Mouse (Mus musculus) heart, embryonic 13.5 days (tissue): ENCODE measurements around the gene Vps36. TPM values are rescaled to one million over a fixed set of nuclear protein-coding genes. Genes with fewer than 3 reads are reported as not detected.
A peak's percentile ranks its signal among the peaks of the same experiment; 100 is the strongest.

Experiments used
- ATAC-seq: fragments of 200-750 bp; cut with Nextera tagmentation; 2 replicates; pipeline ENCODE4 v1.8.0; 2017; ENCODE audit warnings: moderate TSS enrichment; ENCODE audit not compliant: insufficient number of reproducible peaks, low FRiP score, low TSS enrichment; ENCODE audit errors: extremely low read depth
- H3K27ac ChIP-seq: fragments of 300-500 bp; sonication (generic); replicated peaks from 2 replicates; pipeline ENCODE4 v1.5.1; 2015; ENCODE audit warnings: moderate library complexity, mild to moderate bottlenecking, inconsistent platforms
- H3K27me3 ChIP-seq: fragments of 300-500 bp; sonication (generic); replicated peaks from 2 replicates; pipeline ENCODE4 v1.6.1; 2015; ENCODE audit warnings: mild to moderate bottlenecking, inconsistent platforms
- H3K36me3 ChIP-seq: fragments of 300-500 bp; sonication (generic); 2 replicates; pipeline ENCODE4 v1.6.1; 2015; ENCODE audit warnings: mild to moderate bottlenecking, inconsistent platforms
- H3K4me1 ChIP-seq: fragments of 300-500 bp; sonication (generic); 2 replicates; pipeline ENCODE4 v1.6.1; 2015; ENCODE audit warnings: inconsistent platforms
- H3K4me2 ChIP-seq: fragments of 300-500 bp; sonication (generic); 2 replicates; pipeline ENCODE4 v1.6.1; 2015; ENCODE audit warnings: inconsistent platforms, mild to moderate bottlenecking, moderate library complexity
- H3K4me3 ChIP-seq: fragments of 300-500 bp; sonication (generic); 2 replicates; pipeline ENCODE4 v1.5.1; 2015; ENCODE audit warnings: moderate library complexity, mild to moderate bottlenecking, inconsistent platforms
- H3K9ac ChIP-seq: fragments of 300-500 bp; sonication (generic); 2 replicates; pipeline ENCODE4 v1.6.1; 2015; ENCODE audit warnings: inconsistent platforms, mild to moderate bottlenecking, moderate library complexity
- H3K9me3 ChIP-seq: fragments of 300-500 bp; sonication (generic); 2 replicates; pipeline ENCODE4 v1.6.1; 2016; ENCODE audit warnings: inconsistent platforms
- WGBS: fragments of 180-500 bp; shearing (Covaris S2); methylation state at CpG from one replicate; pipeline ENCODE4 v1.1.7; 2015; ENCODE audit warnings: mixed read lengths; 5-methylcytosine and 5-hydroxymethylcytosine counted together
- polyA plus RNA-seq: library from polyadenylated mRNA; unstranded; fragments of >200 nt; fragmentation: Nextera tagmentation; extraction: Ambion mirVana; gene quantifications from 2 replicates; pipeline ENCODE4 v1.2.1, GENCODE M21; 2015

The Vps36 gene
- 22.6 and 23.4 TPM in 2 replicates for polyA plus RNA-seq

- Histone ChIP-seq H3K9me3 (no peaks in the 10 kb centered on the region), H3K4me2 (peak within 1 kb of the TSS; percentile 88), H3K9ac (peak within 1 kb of the TSS; percentile 95), H3K27ac (peak within 1 kb of the TSS; percentile 99), H3K36me3 (peaks cover 4% of the 10 kb centered on the region; the same call in 1 of the 2 replicates), H3K27me3 (no peaks in the 10 kb centered on the region), H3K4me3 (peak within 1 kb of the TSS; percentile 88), H3K4me1 (peaks cover 16% of the 10 kb centered on the region)
- under 1% methylated on average over 73 of the region's 73 CpGs for WGBS
- ATAC-seq, result peak; percentile 89
Measured at GRCm38 (mm10) chr8:22192660-22193431, at the start of gene Vps36. Gene Vps36, plus strand, starts transcription at chr8:22192809.

GRCm38 (mm10) chr8:22143764-22144491 lies 48.7 kb upstream of the Vps36 start:
- H3K4me3 ChIP-seq, result no peak overlapping the region
- peaks cover 18% of the 10 kb centered on the region for H3K4me1 ChIP-seq
- no peaks in the 10 kb centered on the region for H3K9me3 ChIP-seq
- peaks cover 40% of the 10 kb centered on the region for H3K36me3 ChIP-seq
- 34% methylated on average over 1 of the region's 1 CpGs for WGBS
- no peaks in the 10 kb centered on the region for H3K27me3 ChIP-seq
- no peak overlapping the region for H3K4me2 ChIP-seq
- peak overlapping the region; percentile 20; the same call in 1 of the 2 replicates for H3K27ac ChIP-seq
- no peak for ATAC-seq
- H3K9ac ChIP-seq, result no peak overlapping the region

DNA sequence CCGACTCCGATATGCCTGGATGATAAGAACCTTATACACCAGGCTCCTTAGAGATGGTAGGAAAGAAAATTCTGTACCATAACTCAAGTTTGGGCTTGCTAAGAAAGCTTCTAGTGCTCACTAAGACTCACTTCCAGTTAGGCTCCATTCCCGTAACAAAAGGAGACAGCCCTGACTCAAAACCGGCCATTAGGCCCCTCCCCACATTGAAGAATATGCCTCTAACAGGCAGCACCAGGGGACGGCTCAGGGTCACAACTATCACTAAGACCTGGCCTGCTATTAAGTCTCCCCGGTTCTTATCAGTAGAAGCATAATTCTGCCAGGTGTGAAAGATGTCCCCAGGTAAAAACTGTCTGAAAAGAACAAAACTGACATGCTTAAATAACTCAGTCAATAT lies 46.8 kb upstream of the Vps36 start:
- Histone ChIP-seq H3K4me2 (no peak overlapping the region), H3K27ac (no peak overlapping the region), H3K9ac (no peak overlapping the region), H3K27me3 (no peaks in the 10 kb centered on the region), H3K4me3 (no peak overlapping the region), H3K9me3 (no peaks in the 10 kb centered on the region), H3K4me1 (peaks cover 21% of the 10 kb centered on the region), H3K36me3 (peaks cover 37% of the 10 kb centered on the region)
- no peak for ATAC-seq
- WGBS, result 76% methylated on average over 6 of the region's 6 CpGs

GRCm38 (mm10) chr8:22147706-22148366 lies 44.8 kb upstream of the Vps36 start:
- peaks cover 29% of the 10 kb centered on the region for H3K36me3 ChIP-seq
- no peak overlapping the region for H3K27ac ChIP-seq
- no peak overlapping the region for H3K9ac ChIP-seq
- WGBS, result 76% methylated on average over 9 of the region's 9 CpGs
- no peaks in the 10 kb centered on the region for H3K27me3 ChIP-seq
- no peaks in the 10 kb centered on the region for H3K9me3 ChIP-seq
- peaks cover 13% of the 10 kb centered on the region for H3K4me1 ChIP-seq
- H3K4me3 ChIP-seq, result no peak overlapping the region
- no peak for ATAC-seq
- H3K4me2 ChIP-seq, result no peak overlapping the region

DNA sequence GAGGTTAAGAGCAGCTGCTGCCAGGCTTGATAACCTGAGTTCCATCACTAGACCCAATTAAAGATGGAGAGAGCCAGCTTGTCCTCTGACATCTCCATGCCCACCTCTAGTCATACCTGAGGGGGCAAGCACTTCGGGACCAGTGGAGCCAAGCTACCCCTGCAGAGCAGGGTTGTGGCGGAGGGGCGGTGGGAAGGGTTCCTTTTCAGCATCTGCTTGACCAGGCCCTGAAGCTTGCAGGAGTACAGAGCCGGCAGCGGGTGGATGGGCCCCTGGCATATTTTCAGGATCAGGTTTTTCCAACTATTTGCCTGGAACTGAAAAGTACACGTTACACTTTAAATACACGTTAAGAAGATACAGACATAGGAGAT lies 44.3 kb upstream of the Vps36 start:
- no peaks in the 10 kb centered on the region for H3K27me3 ChIP-seq
- no peak overlapping the region for H3K9ac ChIP-seq
- H3K4me2 ChIP-seq, result no peak overlapping the region
- peaks cover 13% of the 10 kb centered on the region for H3K4me1 ChIP-seq
- WGBS, result 84% methylated on average over 7 of the region's 7 CpGs
- H3K27ac ChIP-seq, result no peak overlapping the region
- H3K4me3 ChIP-seq, result no peak overlapping the region
- H3K36me3 ChIP-seq, result peaks cover 28% of the 10 kb centered on the region
- no peaks in the 10 kb centered on the region for H3K9me3 ChIP-seq
- ATAC-seq, result no peak

DNA sequence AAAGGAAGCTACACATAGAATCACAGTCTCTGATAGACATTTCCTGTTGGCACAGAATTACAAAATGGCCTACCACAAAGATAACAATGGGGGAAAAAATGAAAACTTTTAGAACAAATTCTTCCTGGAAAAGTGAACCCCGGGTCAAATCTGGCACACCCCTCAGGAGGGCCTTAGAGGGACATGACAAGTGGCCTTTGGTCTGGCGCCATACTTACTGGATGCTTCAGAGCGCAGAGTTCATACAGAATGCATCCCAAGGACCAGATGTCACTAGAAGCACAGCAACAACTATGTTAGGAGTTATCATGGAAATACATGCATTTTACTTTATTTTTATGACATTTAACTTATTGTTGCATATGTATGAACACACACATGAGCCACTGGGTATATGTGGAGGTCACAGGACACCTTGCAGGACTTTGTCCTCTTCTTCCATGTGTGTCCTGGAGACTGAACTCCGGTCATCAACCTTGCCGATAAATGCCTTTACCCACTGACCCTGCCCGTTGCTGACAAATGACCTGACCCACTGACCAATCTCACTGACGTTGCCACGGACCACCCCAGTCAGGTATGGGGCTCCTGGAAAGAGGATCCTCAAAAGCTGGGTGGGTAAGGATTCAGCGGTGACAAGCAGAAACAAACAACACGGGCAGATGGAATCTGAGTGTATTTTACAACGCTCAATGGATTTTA lies 42.8 kb upstream of the Vps36 start:
- Histone ChIP-seq H3K4me2 (no peak overlapping the region), H3K9me3 (no peaks in the 10 kb centered on the region), H3K4me1 (peaks cover 3% of the 10 kb centered on the region; the same call in 1 of the 2 replicates), H3K27ac (0 out of 2 replicates have a peak overlapping the region, but pooled peaks have one; percentile 13), H3K9ac (no peak overlapping the region), H3K4me3 (no peak overlapping the region), H3K27me3 (no peaks in the 10 kb centered on the region), H3K36me3 (peaks cover 35% of the 10 kb centered on the region)
- 82% methylated on average over 11 of the region's 11 CpGs for WGBS
- no peak for ATAC-seq

GRCm38 (mm10) chr8:22150345-22150663 lies 42.3 kb upstream of the Vps36 start:
- WGBS, result 67% methylated on average over 3 of the region's 3 CpGs
- H3K4me1 ChIP-seq, result peaks cover 3% of the 10 kb centered on the region; the same call in 1 of the 2 replicates
- H3K27ac ChIP-seq, result no peak overlapping the region
- no peak overlapping the region for H3K4me3 ChIP-seq
- H3K27me3 ChIP-seq, result no peaks in the 10 kb centered on the region
- no peaks in the 10 kb centered on the region for H3K9me3 ChIP-seq
- peaks cover 34% of the 10 kb centered on the region for H3K36me3 ChIP-seq
- no peak overlapping the region for H3K4me2 ChIP-seq
- H3K9ac ChIP-seq, result no peak overlapping the region
- no peak for ATAC-seq

DNA sequence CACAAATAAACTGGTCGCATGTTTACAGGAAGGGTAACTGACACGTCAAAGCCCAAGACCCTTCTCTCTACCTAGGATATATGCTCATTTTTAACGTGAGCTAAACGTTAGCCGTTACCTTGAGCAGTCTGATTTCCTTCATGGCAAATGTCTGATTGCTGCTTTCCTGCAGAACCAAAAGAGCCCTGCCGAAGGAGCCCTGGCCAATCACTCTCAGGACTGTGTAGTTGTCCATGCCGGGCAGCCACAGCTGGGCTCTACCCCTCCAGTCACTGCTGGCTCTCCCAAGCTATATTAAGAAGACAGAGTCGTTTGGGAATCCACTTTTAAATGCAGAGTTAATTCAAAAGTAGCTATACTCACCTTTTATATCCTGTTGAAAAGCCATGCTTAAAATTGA lies 30.4 kb upstream of the Vps36 start:
- no peak overlapping the region for H3K9ac ChIP-seq
- no peak overlapping the region for H3K27ac ChIP-seq
- H3K4me2 ChIP-seq, result no peak overlapping the region
- H3K4me1 ChIP-seq, result peaks cover 7% of the 10 kb centered on the region
- ATAC-seq, result no peak
- WGBS, result 85% methylated on average over 8 of the region's 8 CpGs
- H3K36me3 ChIP-seq, result peaks cover 23% of the 10 kb centered on the region
- no peak overlapping the region for H3K4me3 ChIP-seq
- no peaks in the 10 kb centered on the region for H3K9me3 ChIP-seq
- no peaks in the 10 kb centered on the region for H3K27me3 ChIP-seq

DNA sequence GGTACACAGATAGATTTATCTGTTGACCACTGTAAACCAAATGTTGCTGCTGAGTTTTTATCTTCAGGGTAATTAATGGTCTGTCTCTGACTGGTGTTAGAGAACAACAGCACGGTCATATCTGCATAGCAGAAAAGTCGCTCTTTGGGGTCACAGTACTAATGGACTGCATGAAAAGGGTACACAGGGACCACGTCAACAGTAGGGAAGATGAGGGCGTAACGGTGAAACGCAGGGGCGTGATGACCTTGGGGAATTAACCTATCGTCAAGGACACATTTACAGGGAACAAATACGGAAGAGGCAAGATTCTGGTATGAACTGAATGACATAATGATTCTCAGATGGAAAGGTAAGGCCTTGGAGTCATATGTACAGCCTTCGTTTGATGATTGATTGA lies 28.2 kb upstream of the Vps36 start:
- no peak overlapping the region for H3K9ac ChIP-seq
- no peak overlapping the region for H3K4me2 ChIP-seq
- WGBS, result 81% methylated on average over 10 of the region's 10 CpGs
- ATAC-seq, result no peak
- H3K27me3 ChIP-seq, result no peaks in the 10 kb centered on the region
- no peak overlapping the region for H3K27ac ChIP-seq
- peaks cover 31% of the 10 kb centered on the region for H3K36me3 ChIP-seq
- no peak overlapping the region for H3K4me3 ChIP-seq
- H3K4me1 ChIP-seq, result peaks cover 7% of the 10 kb centered on the region
- no peaks in the 10 kb centered on the region for H3K9me3 ChIP-seq

DNA sequence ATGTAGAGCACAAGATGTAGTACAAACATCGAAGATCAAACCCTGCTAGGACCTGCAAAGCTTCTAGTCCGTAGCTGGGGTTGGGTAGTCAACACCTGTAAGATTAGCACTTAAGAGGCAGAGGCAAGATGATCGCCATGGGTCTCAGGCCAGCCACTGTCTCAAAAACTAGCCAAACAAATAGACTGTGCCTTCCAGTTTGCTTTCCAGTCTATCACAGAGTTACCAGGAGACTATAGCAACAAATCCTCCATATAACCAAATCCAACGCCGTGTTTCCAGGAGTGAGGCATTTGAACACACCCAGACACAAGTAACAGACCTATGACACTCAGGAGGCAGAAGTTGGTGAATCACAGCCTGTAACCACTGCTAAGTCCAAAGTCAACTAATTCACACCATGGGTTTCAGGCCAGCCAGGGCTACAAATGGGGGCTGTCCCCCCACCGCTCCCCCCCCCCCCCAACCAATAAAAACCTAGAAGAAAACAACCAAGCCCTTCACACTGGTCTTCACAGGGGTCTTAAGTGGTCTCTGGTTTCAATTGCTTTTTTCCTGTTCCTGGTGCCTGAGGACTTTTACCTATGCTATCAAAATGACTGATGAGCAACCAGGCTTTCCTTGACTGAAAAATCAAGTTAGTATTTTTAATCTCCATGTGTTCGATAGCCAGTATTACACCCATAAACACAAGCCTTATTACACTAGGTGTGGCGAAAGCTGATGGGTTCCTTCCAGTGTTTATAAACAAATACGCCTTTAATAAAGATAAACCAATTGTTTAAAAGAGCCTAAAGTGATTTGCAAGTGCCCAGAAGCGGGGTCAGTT lies 27.1 kb upstream of the Vps36 start:
- Histone ChIP-seq H3K4me1 (peaks cover 7% of the 10 kb centered on the region), H3K27ac (peak overlapping the region; percentile 70), H3K9ac (peak overlapping the region; percentile 83), H3K4me2 (peak overlapping the region; percentile 76), H3K36me3 (peaks cover 33% of the 10 kb centered on the region), H3K9me3 (no peaks in the 10 kb centered on the region), H3K27me3 (no peaks in the 10 kb centered on the region), H3K4me3 (peak overlapping the region; percentile 67)
- ATAC-seq, result no peak
- WGBS, result 50% methylated on average over 10 of the region's 10 CpGs
